Mouse (Mus musculus) G1E (cell line): ENCODE measurements at regions not wholly inside any gene's neighbourhood (a gene's known extent, or its start where the extent isn't known, plus 50 kb on each side); places are given as distances from the start of the nearest gene placed in this dataset.

Source experiments
- CTCF ChIP-seq: IDR thresholded peaks from 2 replicates; pipeline ENCODE4 v1.5.1; 2012; ENCODE audit warnings: low read depth, low read length, inconsistent platforms, mixed read lengths
- GATA1 ChIP-seq: IDR thresholded peaks from 2 replicates; pipeline ENCODE4 v1.6.1; 2012; ENCODE audit warnings: borderline replicate concordance, low read length, inconsistent platforms, mixed read lengths
- GATA2 ChIP-seq: IDR thresholded peaks from 2 replicates; pipeline ENCODE4 v1.6.1; 2012; ENCODE audit warnings: low read depth, low read length, inconsistent platforms, borderline replicate concordance
- POLR2AphosphoS5 ChIP-seq: IDR thresholded peaks from 2 replicates; pipeline ENCODE4 v1.6.1; 2012; ENCODE audit warnings: low read depth, low read length, inconsistent platforms; ENCODE audit not compliant: insufficient replicate concordance
- TAL1 ChIP-seq: conservative IDR thresholded peaks from 2 replicates; pipeline ENCODE4 v1.6.1; 2012; ENCODE audit warnings: low read depth, low read length, inconsistent platforms, mixed read lengths

GRCm38 (mm10) chr10:97332639-97333038, 146.8 kb upstream of the Dcn start:
- TF ChIP-seq TAL1 (no peak), POLR2AphosphoS5 (no peak), CTCF (no peak), GATA1 (no peak), GATA2 (no peak)
